Mouse (Mus musculus) cerebellum, adult 2 months (tissue): Measurements from ENCODE around the gene Hdac4.

Experiments used
- CTCF ChIP-seq: fragments of 200-500 bp; IDR thresholded peaks from 2 replicates; pipeline ENCODE4 v1.5.1; 2011; ENCODE audit warnings: low read depth, mild to moderate bottlenecking, control low read depth, low read length, moderate library complexity, borderline replicate concordance; ENCODE audit not compliant: insufficient read depth
- POLR2A ChIP-seq: fragments of 200-500 bp; IDR thresholded peaks from 2 replicates; pipeline ENCODE4 v1.6.1; 2011; ENCODE audit warnings: low read length, control low read depth, borderline replicate concordance; ENCODE audit not compliant: insufficient read depth

- TF ChIP-seq POLR2A (no peak), CTCF (no peak)
Observed at GRCm38 (mm10) chr1:92103971-92104370, 91.5 kb downstream of the Hdac4 start.
